Mouse (Mus musculus) liver, embryonic 12.5 days (tissue): Measurements from ENCODE around the gene Sec31b. TPM values are rescaled to one million over a fixed set of nuclear protein-coding genes. Genes with fewer than 3 reads are reported as not detected.

Experiments
- ATAC-seq: fragments of 200-750 bp; cut with Nextera tagmentation; 2 replicates; pipeline ENCODE4 v1.8.0; 2017; ENCODE audit warnings: moderate number of reproducible peaks, mild to moderate bottlenecking, moderate library complexity
- H3K27ac ChIP-seq: fragments of 300-500 bp; sonication (generic); 2 replicates; pipeline ENCODE4 v1.5.1; 2016; ENCODE audit warnings: mild to moderate bottlenecking
- H3K27me3 ChIP-seq: fragments of 300-500 bp; sonication (generic); replicated peaks from 2 replicates; pipeline ENCODE4 v1.6.1; 2016; ENCODE audit warnings: mild to moderate bottlenecking, moderate library complexity
- H3K36me3 ChIP-seq: fragments of 300-500 bp; sonication (generic); 2 replicates; pipeline ENCODE4 v1.6.1; 2016; ENCODE audit warnings: mild to moderate bottlenecking, moderate library complexity
- H3K4me1 ChIP-seq: fragments of 300-500 bp; sonication (generic); 2 replicates; pipeline ENCODE4 v1.6.1; 2016
- H3K4me2 ChIP-seq: fragments of 300-500 bp; sonication (generic); 2 replicates; pipeline ENCODE4 v1.6.1; 2016; ENCODE audit warnings: mild to moderate bottlenecking, moderate library complexity
- H3K4me3 ChIP-seq: fragments of 300-500 bp; sonication (generic); 2 replicates; pipeline ENCODE4 v1.5.1; 2016; ENCODE audit warnings: mild to moderate bottlenecking, moderate library complexity
- H3K9ac ChIP-seq: fragments of 300-500 bp; sonication (generic); 2 replicates; pipeline ENCODE4 v1.6.1; 2016; ENCODE audit warnings: mild to moderate bottlenecking, moderate library complexity
- H3K9me3 ChIP-seq: fragments of 300-500 bp; sonication (generic); replicated peaks from 2 replicates; pipeline ENCODE4 v1.6.1; 2016; ENCODE audit warnings: mild to moderate bottlenecking, moderate library complexity
- WGBS: fragments of 180-500 bp; shearing (Covaris S2); methylation state at CpG from one replicate; pipeline ENCODE4 v1.1.7; 2016; ENCODE audit not compliant: insufficient replicate concordance; 5-methylcytosine and 5-hydroxymethylcytosine counted together
- polyA plus RNA-seq: library from polyadenylated mRNA; unstranded; fragments of >200 nt; fragmentation: Nextera tagmentation; extraction: Ambion mirVana; gene quantifications from 2 replicates; pipeline ENCODE4 v1.2.1, GENCODE M21; 2016

Gene Sec31b
- polyA plus RNA-seq, 1 experiment from 2014 or later: 0.38 TPM

DNA sequence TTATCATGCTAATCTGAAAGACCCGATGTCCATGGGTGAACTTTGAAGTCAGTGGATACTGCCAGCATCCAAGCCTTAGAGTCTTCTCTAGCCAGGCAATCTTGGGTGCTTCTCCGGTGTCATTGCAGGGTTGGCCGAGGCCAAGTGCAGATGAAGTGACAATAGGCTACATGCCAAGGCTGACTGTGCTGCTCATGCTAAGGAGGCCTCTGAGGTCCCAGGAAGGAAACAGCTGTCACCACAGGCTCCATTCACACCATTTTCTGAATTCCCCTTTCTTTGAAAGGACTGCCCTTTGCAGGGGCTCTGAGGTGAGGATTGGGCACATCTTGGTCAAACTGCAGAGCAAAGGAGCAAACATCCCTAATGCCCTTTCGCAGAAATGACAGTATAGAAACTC, 42.9 kb downstream of the Sec31b start:
- Histone ChIP-seq H3K9ac (no peak overlapping the region), H3K27ac (no peak overlapping the region), H3K4me2 (no peak overlapping the region), H3K9me3 (no peaks in the 10 kb centered on the region), H3K4me1 (no peaks in the 10 kb centered on the region), H3K36me3 (no peaks in the 10 kb centered on the region), H3K27me3 (peaks cover 85% of the 10 kb centered on the region), H3K4me3 (no peak overlapping the region)
- ATAC-seq: no peak
- WGBS: 62% methylated on average over 4 of the region's 4 CpGs

GRCm38 (mm10) chr19:44501925-44502324, 43.7 kb downstream of the Sec31b start:
- no peaks in the 10 kb centered on the region for H3K9me3 ChIP-seq
- 70% methylated on average over 6 of the region's 6 CpGs for WGBS
- no peak overlapping the region for H3K9ac ChIP-seq
- H3K27me3 ChIP-seq: peaks cover 85% of the 10 kb centered on the region
- no peaks in the 10 kb centered on the region for H3K36me3 ChIP-seq
- H3K4me2 ChIP-seq: no peak overlapping the region
- no peaks in the 10 kb centered on the region for H3K4me1 ChIP-seq
- H3K27ac ChIP-seq: no peak overlapping the region
- ATAC-seq: no peak
- H3K4me3 ChIP-seq: no peak overlapping the region

GRCm38 (mm10) chr19:44500240-44500639, 45.4 kb downstream of the Sec31b start:
- 0 out of 2 replicates have a peak, but pooled peaks cover 4% of the 10 kb centered on the region for H3K4me1 ChIP-seq
- peaks cover 81% of the 10 kb centered on the region for H3K27me3 ChIP-seq
- WGBS: 60% methylated on average over 5 of the region's 5 CpGs
- no peaks in the 10 kb centered on the region for H3K36me3 ChIP-seq
- no peak overlapping the region for H3K9ac ChIP-seq
- H3K4me3 ChIP-seq: no peak overlapping the region
- H3K4me2 ChIP-seq: no peak overlapping the region
- no peak overlapping the region for H3K27ac ChIP-seq
- ATAC-seq: no peak
- no peaks in the 10 kb centered on the region for H3K9me3 ChIP-seq

GRCm38 (mm10) chr19:44498936-44499335, 46.7 kb downstream of the Sec31b start:
- no peaks in the 10 kb centered on the region for H3K9me3 ChIP-seq
- 0 out of 2 replicates have a peak, but pooled peaks cover 4% of the 10 kb centered on the region for H3K4me1 ChIP-seq
- H3K4me3 ChIP-seq: no peak overlapping the region
- H3K9ac ChIP-seq: no peak overlapping the region
- H3K27ac ChIP-seq: no peak overlapping the region
- H3K36me3 ChIP-seq: no peaks in the 10 kb centered on the region
- H3K27me3 ChIP-seq: peaks cover 84% of the 10 kb centered on the region
- 52% methylated on average over 6 of the region's 6 CpGs for WGBS
- H3K4me2 ChIP-seq: no peak overlapping the region
- ATAC-seq: no peak

DNA sequence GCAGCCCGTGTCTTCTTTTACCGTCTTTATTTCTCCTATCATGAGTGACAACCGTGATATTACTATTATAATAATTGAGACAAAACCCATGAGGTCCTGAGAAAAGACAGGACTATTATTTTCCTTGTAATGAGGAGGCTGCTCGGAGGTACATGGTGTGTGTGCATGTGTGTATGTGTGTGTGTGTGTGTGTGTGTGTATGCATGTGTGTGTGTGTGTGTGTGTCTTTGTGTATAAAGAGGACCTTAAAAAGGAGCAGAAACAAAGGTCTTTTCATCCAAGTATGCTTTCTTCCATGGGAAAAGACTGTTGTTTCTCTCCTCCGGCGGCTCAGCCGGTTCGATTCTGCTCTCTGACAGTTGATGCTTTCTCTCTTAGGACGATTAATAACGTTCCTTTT, 48.7 kb downstream of the Sec31b start:
- no peak for ATAC-seq
- Histone ChIP-seq H3K27ac (no peak overlapping the region), H3K27me3 (peaks cover 88% of the 10 kb centered on the region), H3K36me3 (no peaks in the 10 kb centered on the region), H3K9ac (no peak overlapping the region), H3K9me3 (no peaks in the 10 kb centered on the region), H3K4me2 (no peak overlapping the region), H3K4me1 (0 out of 2 replicates have a peak, but pooled peaks cover 4% of the 10 kb centered on the region), H3K4me3 (no peak overlapping the region)
- 61% methylated on average over 10 of the region's 10 CpGs for WGBS

- 11% methylated on average over 8 of the region's 8 CpGs for WGBS
- Histone ChIP-seq H3K27ac (no peak overlapping the region), H3K27me3 (peaks cover 87% of the 10 kb centered on the region)
Measured at GRCm38 (mm10) chr19:44496511-44496910, 49.2 kb downstream of the Sec31b start.

DNA sequence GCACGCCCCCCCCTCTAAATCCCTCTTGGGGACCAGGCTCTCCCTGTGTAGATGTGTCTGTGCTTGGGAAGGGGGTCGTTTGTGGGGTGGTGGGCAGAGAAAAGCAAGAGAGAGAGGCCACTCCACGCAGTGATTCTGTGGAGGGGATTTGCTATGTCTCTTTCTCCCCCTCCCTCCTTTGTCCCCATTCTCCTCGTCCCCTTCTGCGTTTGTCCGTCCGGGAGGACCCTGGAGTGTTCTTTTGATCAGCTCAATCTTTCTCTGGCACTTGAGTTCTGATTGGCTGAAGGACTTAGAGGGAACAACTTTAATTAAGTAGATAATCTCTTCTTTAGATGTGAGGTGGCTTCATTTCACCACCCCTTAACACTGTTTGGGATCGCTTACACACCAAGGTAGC, 52.5 kb downstream of the Sec31b start, which contains the start of gene Wnt8b:
Wnt8b (plus strand) TSS at position 345 of the 400 bp plus-strand sequence.
- Histone ChIP-seq H3K27me3 (peaks cover 68% of the 10 kb centered on the region), H3K36me3 (no peaks in the 10 kb centered on the region), H3K4me3 (no peak within 1 kb of the TSS), H3K9ac (no peak within 1 kb of the TSS), H3K4me2 (no peak within 1 kb of the TSS), H3K4me1 (0 out of 2 replicates have a peak, but pooled peaks cover 4% of the 10 kb centered on the region), H3K27ac (no peak within 1 kb of the TSS), H3K9me3 (no peaks in the 10 kb centered on the region)
- ATAC-seq: no peak
- 40% methylated on average over 8 of the region's 8 CpGs for WGBS

More at GRCm38 (mm10) chr19:44496511-44496910, 49.2 kb downstream of the Sec31b start:
- no peaks in the 10 kb centered on the region for H3K36me3 ChIP-seq
- no peak overlapping the region for H3K9ac ChIP-seq
- no peak overlapping the region for H3K4me2 ChIP-seq
- 0 out of 2 replicates have a peak, but pooled peaks cover 4% of the 10 kb centered on the region for H3K4me1 ChIP-seq
- H3K9me3 ChIP-seq: no peaks in the 10 kb centered on the region
- no peak overlapping the region for H3K4me3 ChIP-seq
- ATAC-seq: no peak

- no peak overlapping the region for H3K4me2 ChIP-seq
- peak; percentile 63 for ATAC-seq
- 10% methylated on average over 8 of the region's 8 CpGs for WGBS
- H3K9me3 ChIP-seq: no peaks in the 10 kb centered on the region
- no peak overlapping the region for H3K9ac ChIP-seq
- H3K27me3 ChIP-seq: peaks cover 18% of the 10 kb centered on the region
- no peaks in the 10 kb centered on the region for H3K36me3 ChIP-seq
- H3K4me3 ChIP-seq: no peak overlapping the region
- H3K4me1 ChIP-seq: no peaks in the 10 kb centered on the region
- H3K27ac ChIP-seq: no peak overlapping the region
Measured at GRCm38 (mm10) chr19:44487266-44487665, 58.4 kb downstream of the Sec31b start.

- no peak for ATAC-seq
- Histone ChIP-seq H3K27me3 (peaks cover 19% of the 10 kb centered on the region; the same call in 1 of the 2 replicates), H3K27ac (no peak overlapping the region), H3K9me3 (no peaks in the 10 kb centered on the region), H3K9ac (no peak overlapping the region), H3K36me3 (no peaks in the 10 kb centered on the region), H3K4me2 (no peak overlapping the region), H3K4me3 (no peak overlapping the region), H3K4me1 (no peaks in the 10 kb centered on the region)
- WGBS: 22% methylated on average over 3 of the region's 3 CpGs
Measured at GRCm38 (mm10) chr19:44476541-44476940, 69.1 kb downstream of the Sec31b start.

GRCm38 (mm10) chr19:44475268-44475667, 70.4 kb downstream of the Sec31b start:
- Histone ChIP-seq H3K4me2 (no peak overlapping the region), H3K4me1 (no peaks in the 10 kb centered on the region), H3K36me3 (no peaks in the 10 kb centered on the region), H3K9ac (no peak overlapping the region), H3K9me3 (no peaks in the 10 kb centered on the region), H3K27ac (no peak overlapping the region), H3K27me3 (peaks cover 19% of the 10 kb centered on the region; the same call in 1 of the 2 replicates), H3K4me3 (no peak overlapping the region)
- 74% methylated on average over 6 of the region's 6 CpGs for WGBS
- no peak for ATAC-seq

DNA sequence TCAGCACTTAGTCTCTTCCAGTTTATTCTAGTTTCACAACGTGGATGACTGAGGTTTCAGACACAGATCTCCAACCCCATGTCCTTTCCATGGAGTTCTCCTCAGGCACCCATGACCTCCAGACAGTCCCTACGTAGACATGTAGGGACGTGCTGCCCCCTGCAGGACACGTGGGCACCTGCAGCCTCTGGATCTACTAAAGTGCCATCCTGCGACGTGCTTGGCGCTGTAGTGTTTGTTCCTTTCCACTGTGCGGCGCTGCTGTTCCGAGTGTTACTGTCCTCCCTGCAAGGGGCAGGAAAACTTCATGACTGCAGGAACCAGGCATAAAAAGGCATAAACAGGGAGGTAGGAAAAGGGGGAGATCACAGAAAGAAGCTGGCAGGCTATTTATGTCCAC, 71.5 kb downstream of the Sec31b start:
- Histone ChIP-seq H3K4me2 (no peak overlapping the region), H3K9ac (no peak overlapping the region), H3K9me3 (no peaks in the 10 kb centered on the region), H3K27me3 (peaks cover 19% of the 10 kb centered on the region; the same call in 1 of the 2 replicates), H3K4me1 (no peaks in the 10 kb centered on the region), H3K27ac (no peak overlapping the region), H3K4me3 (no peak overlapping the region), H3K36me3 (no peaks in the 10 kb centered on the region)
- 0 out of 2 replicates have a peak, but pooled peaks have one; percentile 42 for ATAC-seq
- WGBS: 2% methylated on average over 10 of the region's 10 CpGs
